Mouse (Mus musculus) WW6 (cell line): ENCODE data around the gene Zfp296.
"Not testable (repeated sequence)": the region's sequence is repeated elsewhere in the genome, so short reads cannot be mapped to it uniquely, and the experiment has no call there.

Source experiments
- DNase-seq: peaks from one replicate; pipeline ENCODE4 v3.0.0-alpha.2; 2013; ENCODE audit warnings: low read depth, low spot score

Zfp296 gene

GRCm38 (mm10) chr7:19603849-19604605 lies 26.9 kb downstream of the Zfp296 start, which contains the start of gene Clasrp:
Gene Clasrp, minus strand, starts transcription at chr7:19604486.
- peak; percentile 89 for DNase-seq

- DNase-seq = not testable (repeated sequence)
Measured at GRCm38 (mm10) chr7:19604606-19605214, 27.6 kb downstream of the Zfp296 start.

GRCm38 (mm10) chr7:19607291-19607690 lies 30.2 kb downstream of the Zfp296 start:
- DNase-seq = no peak

- DNase-seq = no peak
Measured at GRCm38 (mm10) chr7:19609641-19610332, 32.7 kb downstream of the Zfp296 start.

GRCm38 (mm10) chr7:19610969-19611368 lies 33.9 kb downstream of the Zfp296 start:
- DNase-seq = no peak

- DNase-seq = no peak
Measured at GRCm38 (mm10) chr7:19615036-19615577, 38.0 kb downstream of the Zfp296 start.

- DNase-seq = peak; percentile 67
Measured at GRCm38 (mm10) chr7:19619004-19619801, 42.1 kb downstream of the Zfp296 start.

GRCm38 (mm10) chr7:19620811-19621210 lies 43.7 kb downstream of the Zfp296 start:
- DNase-seq = no peak

GRCm38 (mm10) chr7:19622241-19622640 lies 45.2 kb downstream of the Zfp296 start:
- DNase-seq = no peak

- DNase-seq = no peak
Measured at GRCm38 (mm10) chr7:19623433-19623832, 46.3 kb downstream of the Zfp296 start.

GRCm38 (mm10) chr7:19627721-19628120 lies 50.6 kb downstream of the Zfp296 start:
- no peak for DNase-seq

- DNase-seq = no peak
Measured at GRCm38 (mm10) chr7:19628192-19628535, 51.1 kb downstream of the Zfp296 start.

- DNase-seq = peak; percentile 98
Measured at GRCm38 (mm10) chr7:19628536-19629360, 51.7 kb downstream of the Zfp296 start.

GRCm38 (mm10) chr7:19629361-19629734 lies 52.3 kb downstream of the Zfp296 start, which contains the start of gene Relb:
Gene Relb, minus strand, starts transcription at chr7:19629438.
- DNase-seq = peak; percentile 58
